Mouse (Mus musculus) right cerebral cortex, postnatal 36 days (tissue): Measurements from ENCODE around the gene Smim22.
A peak's percentile ranks its signal among the peaks of the same experiment; 100 is the strongest.

Experiments used
- DNase-seq, 2 experiments: peaks; one replicate each; pipeline ENCODE4 v3.0.0; 2022; ENCODE audit warnings: low spot score in 2 of 2, mixed read lengths in 1 of 2

The Smim22 gene

GRCm38 (mm10) chr16:5007067-5007466 is at the start of gene Smim22:
Gene Smim22 (plus strand): TSS chr16:5007288.
- DNase-seq: no peak

GRCm38 (mm10) chr16:4957446-4957845 is 49.6 kb upstream of the Smim22 start:
- no peak for DNase-seq

DNA sequence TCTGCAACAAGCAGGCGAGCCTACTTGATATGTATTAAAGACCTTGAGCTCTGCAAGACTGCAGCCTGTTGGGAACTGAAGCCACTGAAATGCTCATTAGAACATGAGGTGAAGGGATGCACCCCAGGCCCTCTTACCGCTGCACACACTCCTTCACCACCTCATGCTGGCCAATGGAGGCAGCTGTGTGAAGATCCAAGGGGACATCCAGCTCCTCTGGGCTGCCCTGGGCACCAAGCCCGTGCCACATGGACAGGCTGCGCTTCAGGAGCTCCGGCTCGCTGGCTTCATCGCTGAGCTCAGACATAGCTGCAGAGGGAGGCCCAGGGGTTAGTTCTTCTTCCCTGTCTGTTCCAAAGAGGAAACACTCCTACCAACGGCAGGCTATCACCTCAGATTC is 46.8 kb upstream of the Smim22 start:
- no peak for DNase-seq

DNA sequence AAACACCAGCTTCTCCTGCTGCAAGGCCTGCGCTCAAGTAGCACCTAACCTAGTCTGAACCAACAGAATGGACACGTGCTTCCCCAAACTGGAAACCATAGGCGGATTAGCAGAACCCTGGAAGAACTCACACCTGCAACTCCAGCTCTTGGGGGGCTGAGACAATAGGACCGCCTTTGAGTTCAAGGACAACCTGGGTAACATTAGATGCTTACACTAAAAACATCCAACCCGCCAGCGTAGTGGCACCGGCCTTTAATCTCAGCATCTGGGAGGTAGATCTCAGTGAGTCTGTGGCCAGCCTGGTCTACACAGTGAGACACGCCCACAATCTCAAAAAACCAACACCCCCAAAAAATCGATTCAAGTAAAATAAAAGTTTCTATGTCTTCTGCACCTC is 43.7 kb upstream of the Smim22 start:
- DNase-seq: no peak

GRCm38 (mm10) chr16:4963797-4964709 is 43.0 kb upstream of the Smim22 start, which contains the start of gene Anks3:
Gene Anks3 (minus strand): TSS chr16:4964205.
- peak; percentile 100 for DNase-seq

- DNase-seq: no peak
Observed at GRCm38 (mm10) chr16:4964731-4965391, 42.2 kb upstream of the Smim22 start.

- no peak for DNase-seq
Observed at GRCm38 (mm10) chr16:4965392-4966129, 41.5 kb upstream of the Smim22 start.

DNA sequence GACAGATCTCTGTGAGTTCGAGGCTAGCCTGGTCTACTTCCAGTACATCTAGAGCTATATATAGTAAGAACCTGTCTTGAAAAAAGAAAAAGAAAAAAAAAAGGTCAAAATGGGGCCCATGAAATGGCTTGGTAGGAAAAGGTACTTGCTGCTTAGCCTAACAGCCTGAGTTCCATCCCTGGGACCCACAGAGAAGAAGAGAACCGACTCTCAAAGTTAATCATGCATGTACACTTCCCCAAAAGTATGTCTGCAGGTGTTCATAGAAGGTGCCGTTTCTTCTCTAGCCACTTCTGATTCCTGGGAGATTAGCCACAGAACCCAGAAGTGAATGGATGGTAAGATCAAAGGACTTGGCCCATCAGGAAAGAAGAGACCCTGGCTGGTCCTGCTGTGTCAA is 38.7 kb upstream of the Smim22 start:
- DNase-seq: no peak

- no peak for DNase-seq
Observed at GRCm38 (mm10) chr16:4969055-4969843, 37.8 kb upstream of the Smim22 start.

- DNase-seq: no peak
Observed at GRCm38 (mm10) chr16:4971626-4972025, 35.5 kb upstream of the Smim22 start.

- no peak for DNase-seq
Observed at GRCm38 (mm10) chr16:4974521-4974920, 32.6 kb upstream of the Smim22 start.

DNA sequence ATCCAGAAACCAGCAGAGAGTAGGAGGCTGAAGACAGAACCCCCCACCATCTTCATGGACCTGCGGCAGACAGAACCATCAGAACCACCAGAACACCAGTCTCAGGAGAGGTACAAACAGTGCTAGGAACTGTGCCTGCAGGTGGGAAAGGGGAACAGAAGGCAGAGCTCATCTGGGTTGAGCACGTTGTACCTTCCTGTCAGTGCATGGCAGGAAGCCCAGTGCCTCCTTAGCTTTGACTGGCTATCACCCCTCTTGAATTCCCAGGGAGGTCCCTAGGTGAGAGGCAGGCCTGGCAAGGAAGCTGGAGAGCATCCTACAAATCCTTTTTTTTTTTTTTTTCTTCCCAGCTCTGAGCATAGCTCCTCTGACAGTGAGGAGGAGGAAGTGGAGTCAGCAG is 30.9 kb upstream of the Smim22 start:
- peak in 1 of 2 experiments; percentile 47 for DNase-seq

- DNase-seq: peak in 1 of 2 experiments; percentile 37
Observed at GRCm38 (mm10) chr16:4978275-4979051, 28.6 kb upstream of the Smim22 start.

DNA sequence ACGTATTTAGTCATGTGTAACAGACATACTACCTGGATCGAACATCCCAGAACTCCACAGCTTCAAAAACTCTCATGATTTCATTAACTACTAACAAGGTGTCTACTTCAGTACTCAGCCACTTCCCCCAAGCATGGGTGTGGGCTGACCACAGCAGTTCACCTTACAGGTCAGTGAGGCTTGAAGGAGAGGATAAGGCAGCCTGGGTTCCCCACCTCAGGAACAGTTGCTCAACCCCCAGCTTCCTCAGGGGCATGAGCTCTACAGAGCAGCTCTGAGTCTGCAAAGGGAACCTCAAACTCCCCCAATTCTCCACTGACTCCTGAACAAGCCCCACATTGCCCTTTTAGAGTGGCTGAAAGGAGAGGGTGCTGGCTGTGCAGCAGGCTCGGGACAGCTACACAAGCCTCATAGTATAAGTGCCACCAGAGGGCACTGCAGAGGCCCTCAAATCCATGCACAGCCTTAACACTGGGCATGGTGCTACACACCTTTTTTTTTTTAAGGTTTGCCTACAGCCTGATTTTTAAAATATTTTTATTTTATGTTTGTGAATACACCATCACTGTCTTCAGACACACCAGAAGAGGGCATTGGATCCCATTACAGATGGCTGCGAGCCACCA is 27.2 kb upstream of the Smim22 start:
- no peak for DNase-seq

DNA sequence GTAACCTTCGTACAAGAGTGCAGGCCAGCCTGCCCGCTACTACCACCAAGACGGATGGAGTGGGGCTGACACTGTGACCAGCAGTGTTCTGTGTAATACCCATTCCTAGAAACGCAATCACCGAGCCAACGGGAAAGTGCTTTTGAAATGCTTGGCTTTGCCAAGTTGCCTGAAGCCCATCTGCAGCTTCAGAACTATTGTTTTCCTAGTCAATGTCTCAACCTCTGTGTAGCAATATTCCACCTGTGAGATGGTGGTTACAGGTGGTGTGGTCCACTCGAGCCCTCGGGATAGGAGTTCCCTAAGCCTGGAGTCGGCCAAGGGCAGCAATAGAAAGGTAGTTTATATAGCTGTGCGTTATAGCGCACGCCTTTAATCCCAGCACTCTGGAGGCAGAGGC is 22.4 kb upstream of the Smim22 start:
- no peak for DNase-seq

GRCm38 (mm10) chr16:4993276-4993675 is 13.8 kb upstream of the Smim22 start:
- DNase-seq: no peak

DNA sequence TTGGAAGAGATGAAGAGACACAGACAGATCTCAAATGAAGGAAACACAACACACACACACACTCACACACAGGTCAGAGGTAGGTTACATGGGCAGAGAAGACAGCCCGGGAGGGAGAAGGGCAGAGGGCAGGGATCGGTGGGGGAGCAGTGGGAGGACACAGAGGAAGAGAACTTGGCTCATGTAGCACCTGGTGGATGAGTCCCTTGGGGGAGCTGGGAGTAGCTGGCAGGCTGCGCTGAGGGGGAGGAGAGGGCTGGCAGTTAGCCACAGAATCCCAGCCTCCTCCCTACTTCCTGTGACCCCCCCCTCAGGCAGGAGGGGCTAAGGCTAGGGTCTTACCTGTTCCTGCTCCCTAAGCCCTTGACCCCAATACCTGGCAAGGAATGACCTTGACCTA is 9.5 kb upstream of the Smim22 start, which contains the start of gene Sept12:
TSS of gene Sept12 (minus strand) at position 300 of the 400 bp plus-strand sequence.
- DNase-seq: no peak

- DNase-seq: no peak
Observed at GRCm38 (mm10) chr16:4998984-4999383, 8.1 kb upstream of the Smim22 start.

DNA sequence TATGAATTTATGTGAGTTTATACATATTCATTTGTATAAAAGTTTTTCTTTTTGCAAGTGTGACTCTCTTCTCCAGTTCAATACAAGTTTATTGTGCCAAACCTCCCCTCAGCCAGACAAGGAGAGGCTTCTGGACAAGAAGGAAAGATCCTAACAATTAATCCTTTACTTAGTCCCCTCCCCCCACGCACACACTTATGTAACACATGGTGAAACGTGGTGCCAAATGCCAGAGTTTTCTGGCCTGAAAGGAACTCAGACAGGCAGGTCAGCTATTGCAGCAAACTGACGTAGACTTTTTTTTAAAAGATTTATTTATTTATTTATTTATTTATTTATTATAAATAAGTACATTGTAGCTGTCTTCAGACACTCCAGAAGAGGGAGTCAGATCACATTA is 6.5 kb upstream of the Smim22 start:
- no peak for DNase-seq

DNA sequence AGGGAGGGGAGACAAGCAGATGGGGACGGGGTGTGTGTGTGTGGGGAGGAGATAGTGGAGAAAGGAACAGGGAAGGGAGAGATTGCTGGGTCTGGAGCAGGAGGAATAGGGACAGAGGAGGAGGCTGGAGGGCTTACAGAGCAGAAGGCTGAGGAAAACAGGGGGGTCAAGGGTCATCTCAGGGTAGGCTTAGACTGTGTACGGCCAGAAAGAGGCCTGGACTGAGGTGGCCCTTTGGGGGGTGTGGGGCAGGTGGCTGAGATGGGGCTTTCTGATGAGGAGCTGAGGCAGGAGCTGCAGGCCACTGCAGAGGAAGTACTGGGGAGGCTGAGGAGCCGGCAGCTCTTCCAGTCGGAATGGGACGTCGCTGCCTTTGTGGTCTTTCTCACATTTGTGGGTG is 404 bp downstream of the Smim22 start:
- DNase-seq: no peak
